Mouse (Mus musculus) skeletal muscle tissue, adult 2 months (tissue): ENCODE results near the gene Tmem178b.

Source experiments
- DNase-seq: peaks from one replicate; pipeline ENCODE4 v3.0.0-alpha.2; 2012; ENCODE audit warnings: low read depth, low spot score

The Tmem178b gene

DNA sequence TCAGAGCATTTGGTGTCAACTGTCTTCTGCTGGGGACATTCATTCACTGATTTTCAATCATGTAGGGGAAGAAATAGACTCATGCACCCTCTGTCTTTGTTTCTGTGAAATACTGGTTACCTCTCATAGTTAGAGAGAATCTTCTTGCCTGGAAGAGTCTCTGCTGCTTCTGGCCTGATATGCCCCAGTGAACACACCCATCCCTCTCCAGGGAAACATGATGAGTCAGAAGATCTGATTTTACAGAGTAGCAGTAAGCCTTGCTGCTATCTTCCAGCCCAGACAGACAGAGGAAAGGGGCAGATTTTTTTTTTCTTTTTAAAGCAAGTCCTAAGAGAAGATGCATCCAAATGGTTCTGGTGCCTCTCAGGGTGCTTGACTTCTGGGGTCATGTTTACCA lies 376.9 kb downstream of the Tmem178b start:
- DNase-seq: peak; percentile 43

DNA sequence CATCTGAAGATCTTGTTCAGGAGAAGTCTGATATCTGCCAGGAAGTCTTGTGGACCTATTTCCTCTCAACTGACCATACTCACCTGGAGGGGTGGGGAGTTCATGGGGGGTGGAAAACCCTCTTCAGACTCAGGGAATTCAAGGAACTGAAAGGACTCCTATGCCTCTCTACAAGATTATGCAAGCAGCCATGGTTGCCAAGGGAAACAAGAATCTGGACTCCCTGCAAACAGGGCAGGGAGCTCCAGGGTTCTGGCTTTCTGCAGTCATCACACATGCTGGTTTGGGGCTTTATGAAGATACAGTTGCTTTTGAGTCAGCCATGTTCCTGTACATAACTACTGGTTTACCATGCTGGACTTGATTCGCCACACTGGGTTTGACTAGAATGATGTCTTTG lies 390.6 kb downstream of the Tmem178b start:
- no peak for DNase-seq

DNA sequence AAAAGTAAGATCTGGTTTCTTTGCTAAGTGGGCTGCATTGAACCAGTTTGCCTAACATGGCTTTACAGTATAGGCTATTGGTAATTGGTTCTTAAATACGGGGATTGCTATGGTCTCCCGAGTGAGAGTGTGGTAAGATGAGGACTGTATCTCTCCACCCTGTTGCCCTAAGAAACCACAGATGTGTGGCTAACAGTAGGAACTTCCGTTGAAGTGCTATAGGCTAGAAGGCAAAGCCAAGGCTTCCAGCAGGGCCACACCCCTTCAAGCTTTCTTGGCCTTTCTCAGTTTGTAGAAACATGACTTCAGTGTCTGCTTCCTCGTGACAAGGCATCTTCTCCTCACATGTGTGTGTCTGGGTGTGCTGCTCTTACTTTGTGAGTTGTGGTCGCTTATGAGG lies 427.6 kb downstream of the Tmem178b start:
- DNase-seq: no peak

DNA sequence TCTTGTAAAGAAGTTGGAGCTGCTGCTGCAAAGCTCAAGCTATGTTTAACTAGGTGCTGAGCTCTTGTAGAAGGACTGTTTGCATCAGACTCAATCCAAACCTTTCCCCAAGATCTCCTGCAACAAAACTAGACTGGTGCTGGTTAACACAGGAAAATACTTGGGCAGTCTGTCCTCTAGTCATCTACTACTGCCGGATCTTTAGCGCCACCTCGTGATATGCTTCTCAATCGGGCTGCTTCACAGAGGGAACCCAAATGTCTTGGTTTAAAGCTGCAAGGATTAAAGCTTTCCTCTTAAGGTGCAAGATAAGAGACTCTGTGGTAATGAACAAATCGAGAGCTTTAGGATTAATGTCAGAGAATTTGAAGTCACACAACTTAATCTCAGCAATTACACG lies 430.3 kb downstream of the Tmem178b start:
- peak; percentile 11 for DNase-seq
